Mouse (Mus musculus) liver, adult 2 months (tissue): ENCODE data around the gene Camk2n1. TPM values are rescaled to one million over a fixed set of nuclear protein-coding genes. Genes with fewer than 3 reads are reported as not detected.

Experiments used
- DNase-seq: peaks from one replicate; pipeline ENCODE4 v3.0.0-alpha.2; 2011; ENCODE audit warnings: low read depth, low spot score; ENCODE audit errors: extremely low read depth
- H3K27ac ChIP-seq: fragments of 200-500 bp; replicated peaks from 2 replicates; pipeline ENCODE4 v1.5.1; 2012; ENCODE audit warnings: low read depth, mild to moderate bottlenecking, control low read depth, inconsistent platforms, low read length; ENCODE audit not compliant: insufficient read depth
- H3K27me3 ChIP-seq: fragments of 200-500 bp; 2 replicates; pipeline ENCODE4 v1.6.1; 2012; ENCODE audit warnings: mild to moderate bottlenecking, moderate library complexity, low read length, inconsistent platforms; ENCODE audit not compliant: control insufficient read depth, insufficient read depth
- H3K36me3 ChIP-seq: fragments of 200-500 bp; 2 replicates; pipeline ENCODE4 v1.6.1; 2012; ENCODE audit warnings: low read length, inconsistent platforms; ENCODE audit not compliant: control insufficient read depth, insufficient read depth
- H3K4me1 ChIP-seq: fragments of 200-500 bp; 2 replicates; pipeline ENCODE4 v1.6.1; 2011; ENCODE audit warnings: low read length; ENCODE audit not compliant: control insufficient read depth, insufficient read depth
- H3K4me3 ChIP-seq: fragments of 200-500 bp; 2 replicates; pipeline ENCODE4 v1.5.1; 2011; ENCODE audit warnings: low read depth, mild to moderate bottlenecking, control low read depth, low read length, moderate library complexity; ENCODE audit not compliant: insufficient read depth
- H3K79me2 ChIP-seq: fragments of 200-500 bp; 2 replicates; pipeline ENCODE4 v1.6.1; 2012; ENCODE audit warnings: inconsistent platforms, mild to moderate bottlenecking, low read length, moderate library complexity; ENCODE audit not compliant: control insufficient read depth, insufficient read depth
- H3K9ac ChIP-seq: fragments of 200-500 bp; 2 replicates; pipeline ENCODE4 v1.6.1; 2012; ENCODE audit warnings: low read depth, mild to moderate bottlenecking, control low read depth, inconsistent platforms, low read length
- CTCF ChIP-seq: fragments of 200-500 bp; IDR thresholded peaks from 2 replicates; pipeline ENCODE4 v1.5.1; 2011; ENCODE audit warnings: low read depth, low read length, control low read depth
- POLR2A ChIP-seq: fragments of 200-500 bp; IDR thresholded peaks from 2 replicates; pipeline ENCODE4 v1.6.1; 2011; ENCODE audit warnings: low read length, control low read depth; ENCODE audit not compliant: insufficient read depth; ENCODE audit errors: extremely low read depth
- WGBS: fragments of 180-500 bp; shearing (Covaris S2); methylation state at CpG from one replicate; pipeline ENCODE4 v1.1.7; 2018; 5-methylcytosine and 5-hydroxymethylcytosine counted together
- polyA plus RNA-seq: library from polyadenylated mRNA; depleted of rRNA; stranded (reverse); fragments of >200 nt; gene quantifications from 2 replicates; pipeline ENCODE4 v1.2.3, GENCODE M21; 2012
- total RNA-seq: library from RNA; depleted of rRNA; stranded (reverse); fragments of >200 nt; gene quantifications from 2 replicates; pipeline ENCODE4 v1.2.3, GENCODE M21; 2014

Camk2n1 gene
- total and polyA plus RNA-seq, 2 experiments, result 15.4 to 40.4 TPM

DNA sequence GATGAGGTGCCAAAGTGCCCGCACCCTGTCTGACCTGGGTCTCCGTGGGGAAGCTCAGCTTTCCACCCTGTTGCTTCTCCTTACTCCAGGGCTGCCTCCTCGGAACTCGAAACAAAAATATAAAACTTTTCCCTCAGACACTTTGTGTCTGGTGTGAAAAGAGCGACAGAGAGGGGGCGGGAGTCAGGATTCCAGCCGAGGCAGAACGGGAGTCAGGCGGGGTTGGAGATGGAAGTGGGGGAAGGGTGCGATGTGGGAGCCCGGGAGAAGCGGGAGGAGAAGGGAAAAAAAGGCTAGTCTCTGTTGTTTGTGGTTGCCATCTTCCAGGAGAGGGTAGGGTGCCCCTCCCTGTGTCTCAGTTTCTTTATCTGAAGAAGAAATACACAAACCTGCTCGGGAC lies 41.7 kb downstream of the Camk2n1 start:
- 18% methylated on average over 13 of the region's 13 CpGs for WGBS

DNA sequence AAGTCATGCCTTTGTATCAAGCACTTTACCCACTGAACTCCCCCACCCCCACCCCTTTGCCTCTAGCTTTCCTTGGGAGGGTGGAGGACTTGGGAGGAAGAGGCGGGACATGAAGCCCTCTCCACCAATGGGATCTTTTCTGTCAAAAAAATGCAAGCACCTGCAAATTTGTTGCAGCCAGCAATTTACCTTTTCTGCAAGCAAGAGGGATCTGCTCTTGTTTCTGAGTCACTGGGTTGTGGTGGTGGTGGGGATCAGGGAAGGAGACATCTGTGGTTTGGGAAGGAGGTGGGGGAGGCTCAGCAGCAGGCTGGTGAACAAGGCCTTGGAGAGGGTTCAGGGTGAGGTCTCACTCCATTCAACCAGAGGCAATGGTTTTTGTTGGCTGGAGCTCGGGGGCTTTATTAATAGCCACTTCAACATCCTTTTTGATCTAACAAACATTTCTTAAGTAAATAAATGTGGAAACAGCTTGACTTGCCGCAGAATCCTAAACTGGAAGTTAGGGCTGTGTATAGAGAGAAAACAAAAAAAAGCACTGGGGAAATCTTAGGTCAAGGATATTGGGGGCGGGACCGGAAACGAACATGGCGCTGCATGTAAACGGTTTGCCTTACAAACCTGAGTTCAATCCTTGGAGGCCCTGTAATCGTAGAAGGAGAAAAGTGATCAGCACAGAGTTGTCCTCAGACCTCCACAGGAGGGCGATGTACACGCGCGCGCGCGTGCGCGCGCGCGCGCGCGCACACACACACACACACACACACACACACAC lies 42.8 kb downstream of the Camk2n1 start:
- Histone ChIP-seq H3K79me2 (no peaks in the 10 kb centered on the region), H3K4me3 (no peak overlapping the region), H3K9ac (no peak overlapping the region), H3K4me1 (no peaks in the 10 kb centered on the region), H3K36me3 (no peaks in the 10 kb centered on the region), H3K27ac (no peak overlapping the region), H3K27me3 (no peaks in the 10 kb centered on the region)
- TF ChIP-seq CTCF, result no peak
- TF ChIP-seq POLR2A, result no peak
- peak; percentile 13 for DNase-seq
- 63% methylated on average over 24 of the region's 24 CpGs for WGBS

More for the DNA sequence above, 41.7 kb downstream of the Camk2n1 start:
- no peaks in the 10 kb centered on the region for H3K36me3 ChIP-seq
- H3K27me3 ChIP-seq, result no peaks in the 10 kb centered on the region
- TF ChIP-seq POLR2A, result no peak
- no peak for TF ChIP-seq CTCF
- H3K4me1 ChIP-seq, result no peaks in the 10 kb centered on the region
- H3K79me2 ChIP-seq, result no peaks in the 10 kb centered on the region
- DNase-seq, result no peak
- no peak overlapping the region for H3K4me3 ChIP-seq
- no peak overlapping the region for H3K9ac ChIP-seq
- no peak overlapping the region for H3K27ac ChIP-seq

GRCm38 (mm10) chr4:138499856-138500645 lies 45.9 kb downstream of the Camk2n1 start:
- no peaks in the 10 kb centered on the region for H3K4me1 ChIP-seq
- H3K79me2 ChIP-seq, result no peaks in the 10 kb centered on the region
- no peaks in the 10 kb centered on the region for H3K27me3 ChIP-seq
- no peaks in the 10 kb centered on the region for H3K36me3 ChIP-seq
- no peak for TF ChIP-seq CTCF
- TF ChIP-seq POLR2A, result no peak
- no peak overlapping the region for H3K27ac ChIP-seq
- WGBS, result 85% methylated on average over 21 of the region's 21 CpGs
- no peak for DNase-seq
- H3K9ac ChIP-seq, result no peak overlapping the region
- no peak overlapping the region for H3K4me3 ChIP-seq

GRCm38 (mm10) chr4:138501048-138501447 lies 46.9 kb downstream of the Camk2n1 start:
- H3K36me3 ChIP-seq, result no peaks in the 10 kb centered on the region
- no peaks in the 10 kb centered on the region for H3K79me2 ChIP-seq
- TF ChIP-seq POLR2A (no peak), CTCF (no peak)
- H3K4me3 ChIP-seq, result no peak overlapping the region
- no peak overlapping the region for H3K27ac ChIP-seq
- 75% methylated on average over 5 of the region's 5 CpGs for WGBS
- no peak for DNase-seq
- no peaks in the 10 kb centered on the region for H3K27me3 ChIP-seq
- H3K9ac ChIP-seq, result no peak overlapping the region
- no peaks in the 10 kb centered on the region for H3K4me1 ChIP-seq

DNA sequence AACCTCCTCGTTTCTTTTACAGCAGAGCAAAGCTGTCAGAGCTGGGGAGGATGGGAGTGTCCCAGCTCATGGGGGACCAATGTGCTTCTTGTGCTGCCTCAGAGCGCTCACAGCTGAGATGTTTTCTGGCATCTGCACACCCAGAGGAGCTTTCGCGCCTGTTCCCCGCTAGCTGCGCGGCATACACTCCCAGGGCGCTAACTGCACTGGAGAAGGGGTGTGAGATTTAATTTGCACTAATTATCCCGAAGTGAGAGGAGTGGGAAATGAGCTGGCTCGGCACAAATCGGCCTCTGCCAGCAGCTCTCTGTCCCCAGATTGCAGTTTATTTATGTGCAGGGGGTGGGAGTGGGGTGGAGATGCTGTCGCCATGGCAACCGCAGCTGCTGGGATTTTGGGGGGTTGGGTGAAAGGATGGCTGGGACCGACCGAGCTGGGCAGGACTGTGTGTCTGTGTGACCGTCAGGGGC lies 50.6 kb downstream of the Camk2n1 start:
- Histone ChIP-seq H3K27me3 (no peaks in the 10 kb centered on the region), H3K4me3 (no peak overlapping the region), H3K79me2 (no peaks in the 10 kb centered on the region), H3K4me1 (no peaks in the 10 kb centered on the region; the same call in 1 of the 2 replicates), H3K27ac (no peak overlapping the region), H3K9ac (no peak overlapping the region), H3K36me3 (no peaks in the 10 kb centered on the region)
- no peak for DNase-seq
- WGBS, result 19% methylated on average over 16 of the region's 16 CpGs
- TF ChIP-seq CTCF (no peak), POLR2A (no peak)
